Mouse (Mus musculus): ENCODE results near the gene Jaml. TPM values are rescaled to one million over a fixed set of nuclear protein-coding genes. Genes with fewer than 3 reads are reported as not detected.

Gene Jaml
- total RNA-seq, 2 experiments from 2014 or later, result 0.18 TPM; not detected in 1

DNA sequence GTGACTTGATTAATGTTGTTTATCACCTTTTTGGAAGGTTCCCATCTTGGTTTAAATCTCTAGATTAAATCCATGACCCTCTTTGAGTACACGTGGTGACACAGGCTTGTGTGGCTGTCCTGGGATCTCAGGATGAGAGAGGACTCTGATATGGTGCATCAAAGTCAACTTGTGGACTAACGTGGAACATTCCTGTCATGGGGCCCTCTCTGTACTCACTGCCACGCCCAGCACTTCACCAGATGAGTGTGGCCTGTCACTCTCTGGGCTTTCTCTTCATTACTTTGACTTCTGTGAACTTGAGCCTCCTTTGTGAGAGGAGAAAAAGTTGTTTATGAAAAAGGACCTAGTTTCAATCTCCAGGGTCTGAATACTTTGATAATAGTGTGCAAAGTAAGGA, 7.2 kb upstream of the Jaml start:
- intact Hi-C loops (cut with DNase I), result no loop called here
- DNase-seq, result no peak

GRCm38 (mm10) chr9:45077859-45078258, 1.1 kb upstream of the Jaml start:
- DNase-seq, result no peak
- intact Hi-C loops (cut with DNase I), result no loop called here

- intact Hi-C loops (cut with DNase I), result no loop called here
- no peak for DNase-seq
These were observed 4.1 kb downstream of the Jaml start for GRCm38 (mm10) chr9:45083132-45083531.

- no peak for DNase-seq
- intact Hi-C loops (cut with DNase I), result no loop called here
These were observed 5.6 kb downstream of the Jaml start for GRCm38 (mm10) chr9:45084556-45084955.

DNA sequence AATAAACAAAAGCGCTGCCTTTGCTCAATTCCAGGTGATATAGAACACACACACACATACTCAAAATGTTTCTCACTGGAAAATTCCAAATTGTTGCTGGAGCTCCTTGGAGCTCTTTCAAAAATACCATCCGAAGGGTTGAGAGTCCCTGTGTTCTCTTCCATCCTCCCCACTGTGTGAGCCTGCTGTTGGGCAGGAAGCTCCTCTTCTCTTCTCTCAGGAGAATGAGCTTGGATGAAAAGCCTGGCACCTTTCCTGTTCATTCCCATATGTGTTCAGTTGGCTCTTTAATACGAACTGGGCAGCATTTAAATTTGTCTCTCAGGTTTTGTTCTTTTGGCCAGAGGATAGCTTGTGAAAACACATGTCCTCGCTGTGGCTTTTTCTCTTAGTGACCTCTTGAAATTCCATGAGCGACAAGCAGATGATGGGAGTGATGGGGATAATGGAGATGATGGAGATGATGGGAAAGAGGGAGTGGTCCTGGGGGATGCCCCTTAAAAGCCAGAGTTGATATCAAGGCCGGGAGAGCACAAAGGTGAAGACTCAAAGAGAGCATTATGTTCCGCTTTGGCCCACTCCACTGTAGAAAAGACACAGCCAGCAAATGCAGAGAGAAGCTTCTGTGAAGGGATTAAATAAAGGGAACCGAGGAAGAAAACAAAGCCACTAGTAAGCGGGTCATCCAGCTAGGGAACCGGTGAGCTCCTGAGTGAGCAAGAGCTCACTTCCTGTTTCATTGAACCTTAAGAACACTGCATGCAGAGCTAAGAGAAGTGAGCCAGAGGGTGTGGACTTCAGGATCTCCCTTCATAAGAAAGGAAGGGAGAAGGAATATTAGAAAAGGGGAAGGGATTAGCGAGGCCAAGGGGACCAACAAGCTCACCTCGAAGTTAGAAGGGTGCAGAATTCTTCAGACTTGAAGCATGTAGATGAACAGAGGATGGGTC, 7.0 kb downstream of the Jaml start:
- intact Hi-C loops (cut with DNase I), result no loop called here
- peak; percentile 6 for DNase-seq

- intact Hi-C loops (cut with DNase I), result no loop called here
- no peak for DNase-seq
These were observed 9.1 kb downstream of the Jaml start for GRCm38 (mm10) chr9:45088040-45088439.

GRCm38 (mm10) chr9:45090811-45091210, 11.8 kb downstream of the Jaml start:
- intact Hi-C loops (cut with DNase I), result no loop called here
- DNase-seq, result no peak

GRCm38 (mm10) chr9:45092641-45093040, 13.7 kb downstream of the Jaml start:
- intact Hi-C loops (cut with DNase I), result no loop called here
- no peak for DNase-seq

DNA sequence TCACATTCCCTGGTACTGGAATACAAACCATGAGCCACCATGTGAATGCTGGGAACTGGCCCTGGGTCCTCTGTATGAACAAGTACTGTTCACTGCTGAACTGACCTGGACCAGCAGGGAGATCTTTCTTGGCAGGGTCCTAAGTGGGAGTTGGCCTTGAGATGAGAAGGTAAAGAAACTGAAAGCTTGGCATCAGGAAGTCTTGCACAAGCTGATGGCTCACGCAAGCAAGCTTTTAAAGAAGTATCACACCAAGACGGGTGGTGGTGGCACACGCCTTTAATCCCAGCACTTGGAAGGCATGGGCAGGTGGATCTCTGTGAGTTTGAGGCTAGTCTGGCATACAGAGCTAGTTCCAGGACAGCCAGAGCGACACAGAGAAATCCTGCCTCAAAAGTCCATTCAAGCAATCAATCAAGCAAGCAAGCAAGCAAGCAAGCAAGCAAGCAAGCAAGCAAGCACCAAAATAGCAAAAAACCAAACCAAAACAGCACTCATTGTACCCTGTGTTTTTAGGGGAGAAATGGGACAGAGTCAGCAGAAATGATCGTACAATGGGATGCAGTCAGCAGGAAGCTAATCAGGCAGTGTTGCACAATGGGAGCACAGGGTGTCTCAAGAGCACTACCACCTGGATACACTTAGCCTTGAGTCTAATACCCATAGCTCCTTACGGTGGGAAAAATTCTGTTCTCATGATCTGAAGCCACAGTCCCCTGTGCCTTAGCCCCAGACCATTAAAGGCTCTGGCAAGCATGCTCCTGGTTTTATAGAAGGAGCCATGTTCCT, 16.4 kb downstream of the Jaml start:
- intact Hi-C loops (cut with DNase I), result no loop called here

GRCm38 (mm10) chr9:45097877-45098276, 18.9 kb downstream of the Jaml start:
- intact Hi-C loops (cut with DNase I), result no loop called here
- no peak for DNase-seq

More for the DNA sequence above, 16.4 kb downstream of the Jaml start:
- DNase-seq, result no peak

GRCm38 (mm10) chr9:45098426-45098825, 19.4 kb downstream of the Jaml start:
- intact Hi-C loops (cut with DNase I), result no loop called here

DNA sequence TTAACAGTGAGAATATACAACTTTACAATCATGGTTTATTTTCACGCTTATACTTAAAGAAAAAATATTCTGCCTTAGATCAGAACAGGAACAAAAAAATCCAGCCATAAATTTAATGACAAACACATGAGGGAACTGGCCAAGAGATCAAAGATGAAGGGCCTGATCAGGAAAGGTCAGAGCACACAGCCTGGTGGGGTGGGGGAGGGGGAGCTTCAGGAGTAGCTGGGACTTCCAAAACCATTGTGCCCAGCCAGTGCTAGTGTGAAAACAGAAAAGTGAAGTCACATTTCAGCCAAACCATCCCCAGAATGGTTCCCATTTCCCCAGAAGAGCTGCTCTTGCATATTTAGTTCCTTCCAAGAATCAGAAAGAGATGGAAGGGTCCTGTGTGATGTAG, 23.5 kb downstream of the Jaml start:
- no peak for DNase-seq
- intact Hi-C loops (cut with DNase I), result no loop called here

More at GRCm38 (mm10) chr9:45098426-45098825, 19.4 kb downstream of the Jaml start:
- DNase-seq, result no peak

GRCm38 (mm10) chr9:45103211-45103979, 24.4 kb downstream of the Jaml start:
- intact Hi-C loops (cut with DNase I), result no loop called here
- no peak for DNase-seq

- intact Hi-C loops (cut with DNase I), result no loop called here
- DNase-seq, result no peak
These were observed 26.8 kb downstream of the Jaml start for GRCm38 (mm10) chr9:45105596-45106374.

DNA sequence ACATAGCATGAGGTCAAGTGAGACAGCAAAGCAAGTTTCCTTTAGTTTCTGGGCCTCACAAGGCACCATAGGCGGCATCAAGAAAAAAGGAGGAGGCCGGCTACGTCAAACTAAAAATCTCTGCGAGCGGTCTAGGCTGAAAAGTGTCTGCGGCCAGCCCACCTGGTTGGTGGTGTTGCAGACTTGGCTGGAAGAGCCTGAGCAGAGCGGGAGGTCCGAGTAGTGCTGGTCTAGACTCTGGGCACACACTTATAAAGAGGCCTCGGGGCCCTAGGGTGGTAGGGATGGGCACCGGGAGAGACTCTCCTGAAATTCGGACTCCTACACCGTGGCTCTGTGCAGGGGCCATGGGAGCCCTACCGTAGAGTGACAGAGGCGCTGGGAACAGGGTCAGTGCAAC, 36.7 kb downstream of the Jaml start:
- DNase-seq, result peak; percentile 60
- intact Hi-C loops (cut with DNase I), result no loop called here

- intact Hi-C loops (cut with DNase I), result no loop called here
- no peak for DNase-seq
These were observed 37.8 kb downstream of the Jaml start for GRCm38 (mm10) chr9:45116819-45117218.

DNA sequence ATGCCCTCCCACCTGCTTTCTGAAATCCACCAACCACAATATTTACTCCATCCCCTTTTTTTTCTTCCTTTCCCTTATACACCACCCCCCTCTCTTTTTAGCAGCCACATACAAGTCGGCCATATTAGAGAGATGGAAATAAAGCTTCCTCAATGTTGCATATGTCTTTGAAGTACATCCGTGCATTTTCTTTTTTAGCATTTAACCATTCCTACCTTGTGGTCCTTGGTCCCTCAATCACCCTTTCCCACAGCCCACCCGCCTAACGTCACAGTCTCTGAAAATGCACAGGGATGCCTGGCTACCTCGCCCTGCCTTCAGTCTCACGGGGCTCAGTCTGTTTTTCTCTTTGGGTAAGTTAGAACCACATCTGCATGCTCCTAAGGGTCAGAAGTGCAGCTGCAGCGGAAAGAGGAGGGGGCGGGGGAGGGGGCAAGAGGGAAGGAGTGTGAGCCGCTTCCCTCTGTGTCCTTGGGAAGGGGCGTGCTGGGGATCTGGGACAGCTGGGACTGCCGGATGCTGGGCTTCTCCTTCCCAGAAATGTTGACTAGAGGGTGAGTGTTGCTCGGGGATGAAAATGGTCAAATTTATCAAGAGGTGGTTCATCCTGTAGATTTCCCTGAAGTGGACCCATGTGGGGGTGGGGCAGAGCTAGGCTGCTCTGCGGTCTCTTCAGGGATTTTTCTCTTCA, 38.9 kb downstream of the Jaml start, which contains the start of gene Scn2b:
Scn2b (plus strand) TSS at position 42 of the 691 bp plus-strand sequence.
- intact Hi-C loops (cut with DNase I), result no loop called here

DNA sequence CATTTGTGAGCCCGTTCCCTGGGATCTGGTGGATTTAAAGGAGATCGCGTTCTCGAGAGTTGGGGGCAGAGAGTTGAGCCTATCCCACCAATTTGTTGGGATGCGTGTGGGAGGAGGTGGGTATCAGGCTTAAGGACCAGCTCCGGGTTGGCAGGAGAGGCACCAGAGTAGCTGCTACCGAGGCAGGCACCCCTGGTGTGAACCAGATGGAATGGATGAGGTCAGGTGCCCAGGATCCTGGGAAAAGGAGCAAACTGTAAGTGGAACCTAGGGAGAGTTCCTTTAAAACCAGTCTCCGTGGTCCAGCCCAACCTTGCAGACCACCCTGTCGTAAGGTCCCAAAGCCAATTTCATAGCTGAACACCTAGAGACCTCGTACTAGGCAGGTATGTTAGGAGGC, 39.6 kb downstream of the Jaml start:
- intact Hi-C loops (cut with DNase I), result no loop called here

More for the DNA sequence above, 38.9 kb downstream of the Jaml start, which contains the start of gene Scn2b:
- DNase-seq, result peak; percentile 15

DNA sequence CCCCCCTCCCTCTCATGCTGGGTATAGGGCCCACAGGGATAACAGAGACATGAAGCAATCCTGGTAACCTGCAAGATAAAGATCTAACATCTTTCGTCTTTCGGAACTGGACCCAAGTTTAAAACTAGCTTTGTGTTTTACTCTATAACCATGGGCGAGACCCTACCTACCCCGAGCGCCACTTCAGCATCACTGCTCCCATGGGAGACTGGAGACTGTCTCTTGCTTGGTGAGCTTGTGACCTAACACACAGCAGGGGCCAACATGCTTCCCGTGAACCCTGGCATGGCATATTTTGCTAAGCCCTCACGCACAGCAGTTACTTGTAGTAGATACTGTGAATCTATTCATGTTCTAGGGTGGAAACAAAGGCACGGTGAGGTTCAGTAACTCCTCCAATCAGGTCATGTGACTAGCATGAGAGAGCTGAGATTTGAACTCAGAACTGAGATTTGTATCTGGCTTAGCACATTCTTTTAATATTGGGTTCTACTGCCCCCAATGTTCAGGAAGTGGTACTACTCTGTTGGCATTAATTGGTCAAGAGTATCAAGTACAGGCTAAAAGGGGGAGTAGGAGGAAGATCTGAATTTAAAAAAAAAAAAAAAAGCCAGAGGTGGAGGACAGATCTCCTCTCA, 40.5 kb downstream of the Jaml start:
- intact Hi-C loops (cut with DNase I), result no loop called here

More for the DNA sequence above, 39.6 kb downstream of the Jaml start:
- peak; percentile 41 for DNase-seq

More for the DNA sequence above, 40.5 kb downstream of the Jaml start:
- no peak for DNase-seq
